Mouse (Mus musculus) gastrocnemius, adult 8-10 months (tissue): ENCODE data around the gene Cntnap3. TPM values are rescaled to one million over a fixed set of nuclear protein-coding genes. Genes with fewer than 3 reads are reported as not detected.
"Not testable (repeated sequence)": the region's sequence is repeated elsewhere in the genome, so short reads cannot be mapped to it uniquely, and the experiment has no call there.

Experiments used
- DNase-seq, 2 experiments: peaks; one replicate each; pipeline ENCODE4 v3.0.0; 2022; ENCODE audit warnings: low spot score in 2 of 2
- total RNA-seq, 4 experiments: library from RNA; stranded (reverse); gene quantifications; 2 replicates each; pipeline ENCODE4 v1.2.4; 2022

Gene Cntnap3
- under 1 TPM in 1 of 4 experiments, not detected in 3; 0.05 TPM for total RNA-seq

DNA sequence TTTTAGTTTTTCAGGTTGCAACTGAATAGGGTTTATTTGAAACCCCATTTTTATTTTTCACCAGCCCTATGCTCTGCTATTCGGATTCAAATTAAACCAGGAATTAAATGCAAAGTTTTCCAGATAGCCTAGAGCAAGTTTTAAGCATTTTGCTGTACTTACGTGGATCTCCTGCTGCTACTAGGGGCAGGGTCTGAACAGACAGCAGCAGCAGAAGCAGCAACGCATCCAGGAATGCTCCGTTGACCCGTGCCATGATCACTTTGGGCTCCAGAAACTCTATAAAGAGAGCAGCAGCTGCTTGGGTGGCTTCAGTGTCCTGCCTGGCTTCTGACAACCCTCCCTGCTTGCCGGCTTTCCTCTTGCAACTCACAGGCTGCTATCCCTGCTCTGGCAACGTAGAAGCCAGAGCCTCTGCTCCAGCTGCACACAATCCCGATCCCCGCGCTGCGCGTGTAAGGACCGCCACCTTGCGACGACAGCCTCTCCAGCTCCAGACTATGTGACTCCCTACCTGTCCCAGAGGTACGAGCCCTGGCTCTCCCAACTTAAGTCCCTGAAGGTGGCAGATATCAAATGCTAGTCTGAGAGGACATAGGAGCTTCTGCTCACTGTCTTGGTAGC is at the start of gene Cntnap3:
Gene Cntnap3 (minus strand): TSS at position 371 of the 624 bp plus-strand sequence.
- no peak for DNase-seq

DNA sequence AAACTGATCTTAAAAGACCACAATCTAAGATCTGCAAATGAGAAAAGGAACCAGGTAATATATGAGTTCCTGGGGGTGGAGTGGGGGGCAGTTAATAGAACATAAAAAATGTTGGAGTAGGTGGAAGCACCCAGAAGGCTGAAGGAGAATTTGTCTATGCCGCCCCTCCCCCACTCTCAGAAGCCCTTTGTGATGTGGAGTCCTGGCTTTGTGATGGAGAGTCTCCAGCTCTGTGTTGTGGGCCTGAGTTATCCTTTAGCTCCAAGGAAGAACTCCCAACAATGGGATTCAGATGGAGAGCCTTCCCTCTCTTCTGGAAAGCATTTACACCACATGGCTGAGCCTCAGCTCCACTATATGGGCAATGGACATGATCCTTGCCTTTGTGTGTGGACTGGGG is 13.4 kb upstream of the Cntnap3 start, which contains the start of gene Spata31:
Gene Spata31 (plus strand): TSS at position 216 of the 400 bp plus-strand sequence.
- DNase-seq = no peak

DNA sequence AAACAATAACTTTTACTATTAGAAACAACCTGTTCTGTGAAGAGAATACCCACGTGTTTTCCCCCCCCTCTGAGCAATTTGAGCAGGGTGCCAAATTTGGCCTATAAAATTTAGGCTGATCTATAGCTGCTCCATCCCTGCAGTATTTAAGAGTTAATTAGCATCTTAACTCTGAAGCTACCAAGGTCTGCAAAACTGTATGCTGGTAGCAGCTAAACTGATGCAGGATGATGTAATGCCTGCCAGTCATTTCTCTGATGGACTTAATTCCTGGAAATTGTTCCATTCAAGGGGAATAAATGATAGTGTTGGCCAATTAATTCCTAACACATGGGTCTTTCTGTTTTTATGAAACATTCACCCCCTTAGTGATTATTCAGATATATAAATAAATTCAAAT is 623 bp downstream of the Cntnap3 start:
- DNase-seq = no peak

DNA sequence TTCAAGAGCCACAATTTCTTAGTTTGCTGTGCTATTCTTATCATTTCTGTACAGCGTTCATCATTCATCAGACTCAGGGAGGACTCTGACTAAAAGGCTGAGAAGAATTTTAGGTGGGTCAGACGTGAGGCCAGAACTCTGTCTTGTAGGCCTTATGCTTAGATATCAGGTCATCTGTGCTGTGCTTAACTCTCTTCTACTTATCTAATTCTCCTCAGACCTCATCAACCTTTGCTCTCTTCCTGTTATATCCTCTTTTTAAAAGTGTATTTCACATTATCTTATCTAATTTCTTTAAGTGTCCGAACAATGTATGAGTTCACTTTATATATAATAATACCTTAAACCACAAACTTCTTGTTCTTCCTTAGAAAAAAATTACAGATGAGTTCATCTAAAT is 38.4 kb downstream of the Cntnap3 start:
- no peak for DNase-seq

DNA sequence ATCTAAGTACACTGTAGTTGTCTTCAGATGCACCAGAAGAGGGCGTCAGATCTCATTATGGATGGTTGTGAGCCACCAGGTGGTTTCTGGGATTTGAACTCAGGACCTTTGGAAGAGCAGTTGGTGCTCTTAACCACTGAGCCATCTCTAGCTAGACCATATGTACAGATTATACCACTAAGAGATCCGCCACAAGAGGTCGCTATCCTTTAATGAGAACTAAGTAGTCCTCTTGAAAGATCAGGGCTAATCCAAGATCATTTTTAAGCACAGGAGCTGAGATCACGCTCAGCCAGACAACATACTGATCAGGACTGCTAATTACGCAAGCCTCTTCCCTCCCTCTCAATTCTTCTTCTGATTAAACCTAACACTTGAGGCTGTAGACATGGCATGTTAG is 78.9 kb downstream of the Cntnap3 start:
- not testable (repeated sequence) for DNase-seq

DNA sequence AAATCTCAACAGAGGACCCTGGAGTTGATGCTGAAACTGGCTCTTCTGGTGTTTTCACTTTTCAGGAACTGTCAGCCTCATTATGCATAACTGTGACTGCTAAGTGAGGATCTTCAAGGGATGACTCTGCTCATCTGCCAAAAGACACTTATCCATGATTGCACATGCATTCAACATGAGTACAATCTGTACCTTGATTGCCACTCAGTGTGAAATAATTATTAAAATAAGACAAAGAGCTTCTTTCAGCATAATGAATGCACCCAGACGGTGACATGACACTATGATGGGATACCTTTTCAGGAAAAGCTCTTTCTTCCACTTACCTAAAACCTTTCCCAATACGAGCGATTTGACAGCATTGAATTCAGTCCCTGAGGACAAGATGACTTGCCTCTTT is 158.4 kb downstream of the Cntnap3 start:
- no peak for DNase-seq

DNA sequence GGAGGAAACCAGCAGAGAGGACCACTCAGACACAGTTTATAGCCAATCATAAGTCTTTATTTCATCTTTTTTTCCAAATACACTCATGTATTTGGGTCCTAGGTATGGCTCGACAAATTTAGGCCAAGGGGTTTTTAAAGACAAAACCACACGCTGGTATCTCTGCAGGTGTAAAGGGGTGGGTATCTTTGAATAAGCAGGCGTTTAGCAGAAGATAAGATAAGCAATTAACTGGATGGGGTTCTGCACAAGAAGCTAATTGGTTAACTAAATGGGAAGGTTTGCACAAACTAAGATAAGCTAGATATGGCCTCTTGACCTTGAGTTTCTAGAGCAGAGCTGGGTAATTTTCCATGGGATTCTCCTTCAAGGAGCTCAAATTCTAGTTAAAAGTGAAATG is 171.5 kb downstream of the Cntnap3 start:
- no peak for DNase-seq

DNA sequence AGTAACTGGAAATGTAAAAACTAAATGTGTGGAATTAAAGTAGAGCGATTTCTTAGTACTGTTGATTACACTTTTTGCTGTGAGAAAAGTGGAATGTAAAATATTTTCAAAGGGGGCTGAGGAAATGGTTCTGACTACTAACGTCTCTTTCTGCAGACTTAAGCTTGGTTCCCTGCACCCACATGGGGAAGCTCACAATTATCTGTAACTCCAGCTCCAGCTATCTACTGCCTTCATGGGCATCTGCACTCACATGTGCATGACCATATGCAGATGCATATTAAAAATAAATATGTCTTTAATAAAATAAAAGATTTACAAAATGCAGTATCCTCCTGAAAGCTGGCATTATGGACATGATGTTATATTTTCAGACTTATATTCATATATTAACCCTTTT is 187.0 kb downstream of the Cntnap3 start:
- DNase-seq = no peak

DNA sequence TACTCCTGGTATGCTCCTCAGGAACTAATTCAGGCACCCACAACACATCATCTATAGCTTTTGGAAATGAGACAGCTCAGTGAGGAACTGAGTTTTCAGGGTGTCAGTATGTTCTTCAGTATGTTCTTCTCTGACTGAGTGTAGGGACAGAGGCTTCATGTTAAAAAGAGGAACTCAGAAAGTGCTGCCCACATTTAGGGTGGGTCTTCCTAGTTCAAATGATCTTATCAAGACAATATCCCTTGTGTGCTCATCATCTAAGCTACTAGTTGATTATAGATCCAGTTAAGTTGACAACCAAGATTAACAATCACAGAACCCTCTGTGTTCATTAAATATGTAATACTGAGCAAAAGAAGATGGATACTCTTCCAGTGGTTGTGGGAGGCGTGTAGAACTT is 211.3 kb downstream of the Cntnap3 start:
- DNase-seq = no peak

Other genes starting within 250 kb of the Cntnap3 start
- not detected for gene Spata31, start 13.5 kb upstream of the Cntnap3 start, total RNA-seq
- not detected for gene Spata31d1c, start 129.1 kb upstream of the Cntnap3 start, total RNA-seq
- not detected for gene Prss47, start 148.8 kb upstream of the Cntnap3 start, total RNA-seq
- 1 to 10 TPM; 6.2 to 7.8 (median 6.6) TPM for gene Mfsd14b, start 209.0 kb upstream of the Cntnap3 start, total RNA-seq
- gene Olfr465-ps1, start 234.1 kb upstream of the Cntnap3 start, total RNA-seq = not detected
- gene Olfr466, start 246.3 kb upstream of the Cntnap3 start, total RNA-seq = not detected